Mouse (Mus musculus) liver, embryonic 15.5 days (tissue): ENCODE results near the gene Ppox. TPM values are rescaled to one million over a fixed set of nuclear protein-coding genes. Genes with fewer than 3 reads are reported as not detected.
A peak's percentile ranks its signal among the peaks of the same experiment; 100 is the strongest.

ENCODE experiments used
- ATAC-seq: fragments of 200-750 bp; cut with Nextera tagmentation; 2 replicates; pipeline ENCODE4 v1.8.0; 2017; ENCODE audit warnings: moderate number of reproducible peaks, mild to moderate bottlenecking, moderate library complexity; ENCODE audit not compliant: insufficient read depth
- H3K27ac ChIP-seq: fragments of 300-500 bp; sonication (generic); replicated peaks from 2 replicates; pipeline ENCODE4 v1.5.1; 2015; ENCODE audit warnings: mild to moderate bottlenecking, inconsistent platforms
- H3K27me3 ChIP-seq: fragments of 300-500 bp; sonication (generic); 2 replicates; pipeline ENCODE4 v1.6.1; 2015; ENCODE audit warnings: mild to moderate bottlenecking, inconsistent platforms
- H3K36me3 ChIP-seq: fragments of 300-500 bp; sonication (generic); replicated peaks from 2 replicates; pipeline ENCODE4 v1.6.1; 2015; ENCODE audit warnings: moderate library complexity, mild to moderate bottlenecking, inconsistent platforms
- H3K4me1 ChIP-seq: fragments of 300-500 bp; sonication (generic); replicated peaks from 2 replicates; pipeline ENCODE4 v1.6.1; 2015; ENCODE audit warnings: inconsistent platforms
- H3K4me2 ChIP-seq: fragments of 300-500 bp; sonication (generic); 2 replicates; pipeline ENCODE4 v1.6.1; 2015; ENCODE audit warnings: moderate library complexity, mild to moderate bottlenecking, inconsistent platforms
- H3K4me3 ChIP-seq: fragments of 300-500 bp; sonication (generic); replicated peaks from 2 replicates; pipeline ENCODE4 v1.5.1; 2015; ENCODE audit warnings: mild to moderate bottlenecking, inconsistent platforms
- H3K9ac ChIP-seq: fragments of 300-500 bp; sonication (generic); 2 replicates; pipeline ENCODE4 v1.6.1; 2015; ENCODE audit warnings: moderate library complexity, mild to moderate bottlenecking, inconsistent platforms
- H3K9me3 ChIP-seq: fragments of 300-500 bp; sonication (generic); replicated peaks from 2 replicates; pipeline ENCODE4 v1.6.1; 2016; ENCODE audit warnings: inconsistent platforms
- WGBS: fragments of 180-500 bp; shearing (Covaris S2); methylation state at CpG from one replicate; pipeline ENCODE4 v1.1.7; 2015; ENCODE audit warnings: mixed read lengths; ENCODE audit not compliant: insufficient replicate concordance; 5-methylcytosine and 5-hydroxymethylcytosine counted together
- polyA plus RNA-seq: library from polyadenylated mRNA; unstranded; fragments of >200 nt; fragmentation: Nextera tagmentation; extraction: Ambion mirVana; gene quantifications from 2 replicates; pipeline ENCODE4 v1.2.1, GENCODE M21; 2015

Ppox gene
- polyA plus RNA-seq, 1 experiment from 2014 or later: 214 TPM

DNA sequence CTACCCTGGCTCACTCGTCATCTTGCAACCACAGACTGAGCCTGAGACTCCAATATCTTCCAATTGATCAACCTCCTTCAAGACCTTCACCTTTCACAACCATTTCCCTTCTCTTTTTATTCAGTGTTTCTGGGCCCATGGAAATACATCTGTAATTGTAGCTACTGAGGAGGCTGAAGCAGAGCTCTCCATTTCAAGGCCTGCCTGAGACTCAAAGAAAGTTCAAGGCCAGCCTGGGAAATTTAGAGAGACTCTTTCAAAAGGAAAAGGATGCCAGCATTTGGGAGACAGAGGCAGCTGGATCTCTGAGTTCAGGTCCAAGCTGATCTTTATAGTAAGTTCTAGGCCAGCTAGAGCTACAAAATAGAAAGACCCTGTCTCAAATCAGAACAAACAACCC lies 53.1 kb downstream of the Ppox start:
- H3K27me3 ChIP-seq: no peaks in the 10 kb centered on the region
- no peak overlapping the region for H3K9ac ChIP-seq
- peaks cover 16% of the 10 kb centered on the region for H3K4me1 ChIP-seq
- ATAC-seq: no peak
- no peak overlapping the region for H3K4me3 ChIP-seq
- H3K27ac ChIP-seq: no peak overlapping the region
- WGBS: 19% methylated on average over 1 of the region's 1 CpGs
- H3K9me3 ChIP-seq: no peaks in the 10 kb centered on the region
- no peak overlapping the region for H3K4me2 ChIP-seq
- H3K36me3 ChIP-seq: no peaks in the 10 kb centered on the region

DNA sequence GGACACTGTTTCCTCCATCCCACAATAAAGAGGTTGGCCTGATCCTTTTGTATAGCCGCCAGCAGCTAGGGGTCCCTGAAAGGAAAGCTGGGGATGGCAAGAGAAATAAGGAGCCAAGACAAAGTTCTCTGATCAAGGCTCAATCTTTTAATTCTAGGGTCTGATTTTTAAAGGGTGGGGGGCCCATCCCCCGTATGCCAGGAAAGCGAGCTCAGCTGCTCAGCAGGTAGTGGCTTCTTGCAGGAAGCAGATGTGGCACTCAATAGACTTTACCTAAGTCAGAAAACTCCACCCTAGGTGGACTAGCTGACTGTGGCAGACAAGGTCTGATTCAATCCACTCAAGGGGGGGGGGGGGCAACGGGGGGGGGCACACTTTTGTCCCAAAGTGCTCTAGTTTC lies 54.2 kb downstream of the Ppox start:
- 43% methylated on average over 4 of the region's 4 CpGs for WGBS
- Histone ChIP-seq H3K27ac (no peak overlapping the region; the same call in 1 of the 2 replicates), H3K4me3 (peak overlapping the region; percentile 44), H3K9ac (peak overlapping the region; percentile 25; the same call in 1 of the 2 replicates), H3K27me3 (no peaks in the 10 kb centered on the region), H3K9me3 (no peaks in the 10 kb centered on the region), H3K4me2 (peak overlapping the region; percentile 41), H3K4me1 (peaks cover 12% of the 10 kb centered on the region), H3K36me3 (no peaks in the 10 kb centered on the region)
- no peak for ATAC-seq

Other genes with a start within 250 kb of the Ppox start
- 27.2 and 28.0 TPM in 2 replicates for gene Fcgr3, start 216.3 kb downstream of the Ppox start, polyA plus RNA-seq
- gene Cfap126, start 167.3 kb downstream of the Ppox start, polyA plus RNA-seq: 1.7 and 2.6 TPM in 2 replicates
- gene Sdhc, start 130.6 kb downstream of the Ppox start, polyA plus RNA-seq: 149 and 158 TPM in 2 replicates
- gene Mpz, start 130.5 kb downstream of the Ppox start, polyA plus RNA-seq: not detected in 2 replicates
- gene Pcp4l1, start 84.9 kb downstream of the Ppox start, polyA plus RNA-seq: 1.7 and 2.1 TPM in 2 replicates
- 1.1 and 1.5 TPM in 2 replicates for gene Nr1i3, start 67.2 kb downstream of the Ppox start, polyA plus RNA-seq
- gene Tomm40l, start 58.7 kb downstream of the Ppox start, polyA plus RNA-seq: 15.8 and 16.2 TPM in 2 replicates
- gene Apoa2, start 56.1 kb downstream of the Ppox start, polyA plus RNA-seq: 6,467 and 6,641 TPM in 2 replicates
- 115 and 118 TPM in 2 replicates for gene Fcer1g, start 46.8 kb downstream of the Ppox start, polyA plus RNA-seq
- gene Adamts4, start 30.8 kb downstream of the Ppox start, polyA plus RNA-seq: 0.58 and 0.60 TPM in 2 replicates
- gene Ndufs2, start 29.8 kb downstream of the Ppox start, polyA plus RNA-seq: 137 and 144 TPM in 2 replicates
- gene B4galt3, start 10.9 kb downstream of the Ppox start, polyA plus RNA-seq: 21.9 and 23.5 TPM in 2 replicates
- gene Usp21, start 6.8 kb upstream of the Ppox start, polyA plus RNA-seq: 24.9 and 28.5 TPM in 2 replicates
- 40.6 and 41.4 TPM in 2 replicates for gene Ufc1, start 13.8 kb upstream of the Ppox start, polyA plus RNA-seq
- gene Dedd, start 48.0 kb upstream of the Ppox start, polyA plus RNA-seq: 18.6 and 20.1 TPM in 2 replicates
- 33.1 and 39.1 TPM in 2 replicates for gene Nit1, start 64.5 kb upstream of the Ppox start, polyA plus RNA-seq
- 32.8 and 37.5 TPM in 2 replicates for gene Pfdn2, start 64.5 kb upstream of the Ppox start, polyA plus RNA-seq
- 0.21 and 0.33 TPM in 2 replicates for gene Klhdc9, start 79.6 kb upstream of the Ppox start, polyA plus RNA-seq
- gene Nectin4, start 88.9 kb upstream of the Ppox start, polyA plus RNA-seq: 0.07 and 0.18 TPM in 2 replicates
- 5.0 and 5.3 TPM in 2 replicates for gene Arhgap30, start 107.8 kb upstream of the Ppox start, polyA plus RNA-seq
- gene Usf1, start 130.1 kb upstream of the Ppox start, polyA plus RNA-seq: 18.6 and 21.3 TPM in 2 replicates
- gene Tstd1, start 137.7 kb upstream of the Ppox start, polyA plus RNA-seq: 2.1 and 2.5 TPM in 2 replicates
- 29.7 and 32.8 TPM in 2 replicates for gene F11r, start 156.3 kb upstream of the Ppox start, polyA plus RNA-seq
- gene Alyref2, start 222.3 kb upstream of the Ppox start, polyA plus RNA-seq: 3.3 and 3.5 TPM in 2 replicates